Mouse (Mus musculus) brain, adult 2 months (tissue): ENCODE results near the gene Mettl7b.
"Not testable (repeated sequence)": the region's sequence is repeated elsewhere in the genome, so short reads cannot be mapped to it uniquely, and the experiment has no call there.

Source experiments
- DNase-seq: peaks from one replicate; pipeline ENCODE4 v3.0.0; 2011; ENCODE audit warnings: low read depth, low spot score

The Mettl7b gene

GRCm38 (mm10) chr10:128960590-128961584 is at the start of gene Mettl7b:
Gene Mettl7b, minus strand, starts transcription at chr10:128960988.
- DNase-seq, result peak; percentile 31

GRCm38 (mm10) chr10:129010288-129010841 is 49.6 kb upstream of the Mettl7b start, which contains the start of gene Olfr763:
Gene Olfr763, plus strand, starts transcription at chr10:129010791.
- DNase-seq, result peak; percentile 3

DNA sequence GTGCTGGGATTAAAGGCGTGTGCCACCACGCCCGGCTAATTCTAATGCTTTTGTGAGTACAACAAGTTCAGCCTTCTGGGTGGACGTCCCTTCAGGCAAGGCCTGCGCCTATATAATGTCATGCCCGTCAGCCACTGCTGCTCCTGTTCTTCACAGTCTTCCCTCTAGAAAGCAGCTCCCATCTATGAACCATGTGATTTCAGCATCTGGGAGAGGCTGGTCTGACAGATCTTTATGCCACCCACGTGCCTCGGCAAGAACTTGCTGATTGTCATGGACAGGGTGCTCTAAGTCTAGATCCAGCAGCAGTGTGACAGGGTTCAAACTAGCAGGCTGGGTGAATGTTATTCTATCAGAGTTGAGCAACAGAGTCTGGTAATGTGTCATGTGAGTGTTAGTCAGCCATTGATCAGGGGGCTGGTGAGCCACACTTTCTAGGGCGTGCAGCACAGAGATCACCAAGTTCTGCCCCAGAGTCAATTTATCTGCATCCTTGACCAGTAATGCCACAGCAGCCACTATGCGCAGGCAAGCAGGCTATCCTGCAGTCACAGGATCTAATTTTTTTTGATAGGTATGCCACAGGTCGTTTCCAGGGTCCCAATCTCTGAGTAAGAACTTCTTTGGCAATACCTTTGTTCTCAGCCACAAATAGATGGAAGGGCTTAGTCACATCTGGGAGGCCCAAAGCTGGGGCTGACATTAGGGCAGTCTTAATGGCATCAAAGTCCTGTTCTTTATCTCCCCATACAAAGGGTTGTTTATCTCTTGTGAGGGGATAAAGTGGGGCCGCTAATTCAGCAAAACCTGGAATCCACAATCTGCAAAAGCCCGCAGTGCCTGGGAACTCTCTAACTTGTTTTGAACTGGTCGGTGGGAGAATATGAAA is 43.5 kb upstream of the Mettl7b start:
- no peak for DNase-seq

DNA sequence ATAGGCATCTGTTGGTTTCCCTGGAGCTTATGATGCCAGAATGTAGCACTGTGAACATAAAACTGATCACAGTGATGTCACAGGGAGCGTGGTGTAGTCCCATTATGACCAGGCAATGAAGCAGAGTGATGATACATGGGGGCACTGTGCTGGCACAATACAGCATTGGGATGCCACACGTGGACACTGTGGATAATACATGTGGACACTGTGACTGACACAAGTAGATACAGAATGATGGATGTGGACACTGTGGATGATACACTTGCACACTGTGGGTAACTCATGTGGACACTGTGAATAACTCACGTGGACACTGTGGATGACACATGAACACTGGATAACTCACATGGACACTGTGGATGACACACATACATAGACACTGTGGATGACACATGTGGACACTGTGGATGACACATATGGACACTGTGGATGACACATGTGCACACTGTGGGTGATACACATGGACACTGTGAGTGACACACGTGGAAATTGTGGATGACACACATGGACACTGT is 35.8 kb upstream of the Mettl7b start:
- no peak for DNase-seq

GRCm38 (mm10) chr10:128995796-128996195 is 35.0 kb upstream of the Mettl7b start:
- DNase-seq, result no peak

GRCm38 (mm10) chr10:128990994-128991393 is 30.2 kb upstream of the Mettl7b start:
- DNase-seq, result no peak

GRCm38 (mm10) chr10:128990129-128990850 is 29.5 kb upstream of the Mettl7b start:
- not testable (repeated sequence) for DNase-seq

GRCm38 (mm10) chr10:128989131-128989530 is 28.3 kb upstream of the Mettl7b start, which contains the start of gene Olfr9:
Gene Olfr9, plus strand, starts transcription at chr10:128989431.
- DNase-seq, result not testable (repeated sequence)

DNA sequence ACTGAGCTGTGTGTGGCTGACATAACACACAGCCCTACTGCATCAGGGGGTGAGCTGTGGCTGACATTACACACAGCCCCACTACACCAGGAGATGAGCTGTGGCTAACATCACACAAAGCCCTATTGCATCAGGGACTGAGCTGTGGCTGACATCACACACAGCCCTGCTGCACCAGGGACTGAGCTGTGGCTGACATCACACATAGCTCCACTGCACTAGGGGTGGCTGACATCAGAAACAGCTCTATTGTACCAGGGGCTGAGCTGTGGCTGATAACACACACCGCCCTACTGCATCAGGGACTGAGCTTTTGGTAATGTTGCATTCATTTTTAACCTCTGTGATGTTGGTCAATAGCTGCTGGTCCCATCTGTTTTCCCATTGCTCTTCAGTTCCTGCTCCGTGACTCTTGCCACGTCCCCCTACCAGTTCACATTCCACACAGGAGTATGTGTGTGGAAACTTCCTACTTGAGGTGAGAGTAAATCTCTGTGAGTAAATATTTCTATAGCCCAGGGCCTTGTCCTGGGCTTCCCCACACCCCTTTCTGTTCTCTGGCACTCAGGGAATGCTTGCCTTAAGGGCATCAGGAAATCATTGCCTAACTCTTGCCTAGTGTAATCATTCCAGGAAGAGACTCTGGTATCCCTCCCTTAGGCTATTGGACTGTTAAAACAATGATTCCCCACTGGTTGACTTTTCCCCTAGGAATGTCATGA is 20.0 kb upstream of the Mettl7b start:
- DNase-seq, result no peak

GRCm38 (mm10) chr10:128977522-128978114 is 16.8 kb upstream of the Mettl7b start:
- peak; percentile 85 for DNase-seq

- DNase-seq, result no peak
Observed at GRCm38 (mm10) chr10:128976395-128976794, 15.6 kb upstream of the Mettl7b start.

GRCm38 (mm10) chr10:128972841-128973240 is 12.1 kb upstream of the Mettl7b start:
- DNase-seq, result no peak

- DNase-seq, result no peak
Observed at GRCm38 (mm10) chr10:128970740-128971250, 10.0 kb upstream of the Mettl7b start.

GRCm38 (mm10) chr10:128968341-128968749 is 7.6 kb upstream of the Mettl7b start:
- DNase-seq, result no peak

- DNase-seq, result no peak
Observed at GRCm38 (mm10) chr10:128965871-128966270, 5.1 kb upstream of the Mettl7b start.

GRCm38 (mm10) chr10:128964961-128965360 is 4.2 kb upstream of the Mettl7b start:
- no peak for DNase-seq

GRCm38 (mm10) chr10:128960142-128960541 is 646 bp downstream of the Mettl7b start:
- DNase-seq, result no peak

DNA sequence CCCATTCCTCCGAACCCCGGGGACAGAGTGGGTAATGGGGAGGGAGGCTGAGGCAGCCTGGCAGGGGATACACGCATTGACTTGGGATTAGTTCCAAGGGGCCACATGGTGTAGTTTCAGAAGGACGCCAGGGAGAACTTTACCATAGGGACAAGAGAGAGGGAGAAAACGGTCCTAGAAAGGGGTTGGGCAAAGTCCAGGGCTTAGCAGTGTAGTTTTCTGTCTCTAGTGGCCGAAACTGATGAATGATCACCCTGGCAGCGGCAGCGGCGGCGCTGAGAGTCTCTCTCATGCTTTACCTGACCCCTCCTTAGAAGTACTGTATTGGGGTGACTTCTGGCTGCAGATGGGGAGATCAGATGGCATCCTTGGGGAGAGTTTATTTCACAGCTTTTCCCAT is 2.4 kb downstream of the Mettl7b start:
- no peak for DNase-seq

- DNase-seq, result peak; percentile 49
Observed at GRCm38 (mm10) chr10:128950208-128950887, 10.4 kb downstream of the Mettl7b start.
